Mouse (Mus musculus) urinary bladder, postnatal 4 days (tissue): ENCODE data around the gene Cap2.

Experiments used
- DNase-seq, 2 experiments: peaks; one replicate each; pipeline ENCODE4 v3.0.0; 2021 to 2022; ENCODE audit warnings: low spot score in 2 of 2

Cap2 gene

DNA sequence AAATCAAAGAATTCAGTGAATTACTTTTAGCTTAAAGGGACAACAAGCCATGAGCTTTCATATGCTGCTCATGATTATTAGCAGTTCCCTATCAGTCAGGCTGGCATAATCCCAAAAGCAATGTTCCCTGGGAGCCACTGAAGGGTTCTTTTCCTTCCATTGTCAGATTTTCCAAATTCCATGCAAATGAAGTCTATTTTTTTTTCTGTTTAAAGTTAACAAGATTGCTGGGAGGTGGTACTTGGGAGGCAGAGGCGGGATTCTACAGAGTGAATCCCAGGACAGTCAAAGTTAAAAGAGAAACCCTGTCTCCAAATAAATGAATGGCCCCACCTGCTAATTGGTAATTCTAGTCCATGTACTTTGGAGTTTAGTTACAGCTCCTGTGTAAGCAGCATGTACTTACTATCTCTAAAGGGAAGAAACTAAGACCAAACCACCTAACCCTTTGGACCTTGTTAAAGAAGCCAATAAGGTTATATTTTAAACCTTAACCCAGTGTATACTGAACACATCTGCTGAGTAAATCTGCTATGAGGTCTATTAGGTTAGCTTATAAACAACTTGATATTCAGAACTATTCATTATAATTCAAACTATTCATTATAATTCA lies 193.8 kb downstream of the Cap2 start:
- no peak for DNase-seq

DNA sequence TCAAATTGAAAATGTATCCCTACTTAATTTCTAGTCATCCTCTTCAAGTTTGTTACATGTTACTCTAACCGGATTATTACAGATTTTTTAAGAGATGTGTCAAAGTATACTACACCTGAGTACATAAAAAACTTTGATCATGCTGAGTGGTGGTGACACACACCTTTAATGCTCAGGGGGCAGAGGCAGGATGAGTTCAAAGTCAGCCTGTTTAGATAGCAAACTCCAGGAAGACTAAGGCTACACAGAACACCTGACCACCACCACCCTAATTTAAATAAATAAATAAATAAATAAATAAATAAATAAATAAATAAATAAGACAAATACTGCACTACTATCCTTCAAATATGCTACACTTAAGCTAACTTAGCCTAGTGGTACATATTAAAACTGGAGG lies 194.3 kb downstream of the Cap2 start:
- DNase-seq, result no peak

DNA sequence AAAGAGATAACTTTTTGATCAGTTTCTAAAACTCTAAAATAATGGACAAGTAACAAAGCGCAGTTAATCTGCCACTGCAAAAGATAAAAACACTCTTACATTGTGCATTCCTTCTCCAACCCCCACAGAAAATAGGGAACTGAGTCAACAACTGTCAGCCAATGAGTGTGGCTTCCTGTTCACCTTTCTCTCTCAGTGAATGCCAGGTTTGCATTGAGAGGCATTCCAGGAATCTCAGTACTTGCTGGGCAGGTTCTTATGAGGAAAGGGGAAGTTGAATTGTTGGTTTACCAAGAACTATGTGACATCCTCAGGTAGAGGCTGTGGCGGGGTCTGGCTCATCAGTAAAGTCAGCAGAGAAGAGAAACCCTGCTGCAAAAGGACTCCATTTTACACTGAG lies 195.1 kb downstream of the Cap2 start:
- DNase-seq, result no peak

DNA sequence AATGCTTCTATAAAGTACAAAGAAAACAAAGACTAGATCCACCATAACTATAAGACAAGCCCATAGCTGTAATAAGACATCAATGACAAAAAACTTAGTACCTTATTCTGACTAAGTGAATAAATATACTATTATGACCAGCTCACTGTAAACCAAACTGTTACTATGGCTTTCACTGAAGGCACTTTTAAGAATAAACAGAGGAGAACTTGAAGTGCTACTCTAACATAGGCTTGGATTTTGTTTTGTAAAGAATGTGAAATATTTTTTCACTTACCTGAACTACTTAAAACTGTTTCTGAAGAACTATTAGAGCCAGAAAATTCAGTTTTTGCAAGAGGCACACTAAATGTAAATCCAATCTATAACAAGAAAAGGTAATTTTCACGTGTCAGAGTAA lies 197.7 kb downstream of the Cap2 start:
- no peak for DNase-seq
